Mouse (Mus musculus) G1E (cell line): ENCODE results near the gene Ddx39b. TPM values are rescaled to one million over a fixed set of nuclear protein-coding genes. Genes with fewer than 3 reads are reported as not detected.

Source experiments
- ATAC-seq: 2 replicates; pipeline ENCODE4 v1.8.0; 2016; ENCODE audit warnings: mild to moderate bottlenecking; ENCODE audit not compliant: insufficient number of reproducible peaks, poor library complexity, low FRiP score, severe bottlenecking; ENCODE audit errors: extremely low read depth
- DNase-seq: peaks from one replicate; pipeline ENCODE4 v3.0.0; 2012; ENCODE audit warnings: low spot score
- H3K27me3 ChIP-seq: 2 replicates; pipeline ENCODE4 v1.6.1; 2012; ENCODE audit warnings: mild to moderate bottlenecking, low read length, inconsistent platforms; ENCODE audit not compliant: insufficient read depth
- H3K36me3 ChIP-seq: replicated peaks from 2 replicates; pipeline ENCODE3; 2012; ENCODE audit warnings: mild to moderate bottlenecking, inconsistent platforms
- H3K4me1 ChIP-seq: 2 replicates; pipeline ENCODE4 v1.6.1; 2012; ENCODE audit warnings: low read depth, low read length, inconsistent platforms, mixed read lengths; ENCODE audit not compliant: insufficient read depth
- H3K4me3 ChIP-seq: 2 replicates; pipeline ENCODE4 v1.5.1; 2012; ENCODE audit warnings: low read depth, mild to moderate bottlenecking, inconsistent platforms, low read length, moderate library complexity, mixed read lengths
- H3K9me3 ChIP-seq: replicated peaks from 2 replicates; pipeline ENCODE4 v1.6.1; 2012; ENCODE audit warnings: inconsistent platforms
- CTCF ChIP-seq: IDR thresholded peaks from 2 replicates; pipeline ENCODE4 v1.5.1; 2012; ENCODE audit warnings: low read depth, low read length, inconsistent platforms, mixed read lengths
- GATA1 ChIP-seq: IDR thresholded peaks from 2 replicates; pipeline ENCODE4 v1.6.1; 2012; ENCODE audit warnings: borderline replicate concordance, low read length, inconsistent platforms, mixed read lengths
- GATA2 ChIP-seq: IDR thresholded peaks from 2 replicates; pipeline ENCODE4 v1.6.1; 2012; ENCODE audit warnings: low read depth, low read length, inconsistent platforms, borderline replicate concordance
- POLR2AphosphoS5 ChIP-seq: IDR thresholded peaks from 2 replicates; pipeline ENCODE4 v1.6.1; 2012; ENCODE audit warnings: low read depth, low read length, inconsistent platforms; ENCODE audit not compliant: insufficient replicate concordance
- TAL1 ChIP-seq: conservative IDR thresholded peaks from 2 replicates; pipeline ENCODE4 v1.6.1; 2012; ENCODE audit warnings: low read depth, low read length, inconsistent platforms, mixed read lengths
- polyA plus RNA-seq: library from polyadenylated mRNA; stranded (reverse); fragments of >175 nt; gene quantifications from 2 replicates; pipeline ENCODE4 v1.2.3, GENCODE M21; 2012
- total RNA-seq, 2 experiments: library from RNA; stranded (forward) in 1 of 2; stranded (reverse) in 1 of 2; fragments of 200-1000 nt in 1 of 2; fragments of >200 nt in 1 of 2; fragmentation: Nextera tagmentation in 1 of 2; gene quantifications; 2 replicates each; pipeline ENCODE4 v1.2.3; 2014 to 2017

Ddx39b gene
- total and polyA plus RNA-seq, 3 experiments = 174 to 424 (median 362) TPM

GRCm38 (mm10) chr17:35258492-35259478 lies 17.2 kb downstream of the Ddx39b start:
- ATAC-seq = peak; percentile 58
- Histone ChIP-seq H3K9me3 (no peaks in the 10 kb centered on the region), H3K27me3 (no peaks in the 10 kb centered on the region), H3K4me1 (peaks cover 44% of the 10 kb centered on the region), H3K36me3 (peaks cover 11% of the 10 kb centered on the region), H3K4me3 (peak overlapping the region; percentile 69; the same call in 1 of the 2 replicates)
- peak; percentile 60 for DNase-seq
- TF ChIP-seq CTCF = no peak
- TF ChIP-seq GATA1 = no peak
- TF ChIP-seq POLR2AphosphoS5 = no peak
- no peak for TF ChIP-seq TAL1
- TF ChIP-seq GATA2 = no peak

DNA sequence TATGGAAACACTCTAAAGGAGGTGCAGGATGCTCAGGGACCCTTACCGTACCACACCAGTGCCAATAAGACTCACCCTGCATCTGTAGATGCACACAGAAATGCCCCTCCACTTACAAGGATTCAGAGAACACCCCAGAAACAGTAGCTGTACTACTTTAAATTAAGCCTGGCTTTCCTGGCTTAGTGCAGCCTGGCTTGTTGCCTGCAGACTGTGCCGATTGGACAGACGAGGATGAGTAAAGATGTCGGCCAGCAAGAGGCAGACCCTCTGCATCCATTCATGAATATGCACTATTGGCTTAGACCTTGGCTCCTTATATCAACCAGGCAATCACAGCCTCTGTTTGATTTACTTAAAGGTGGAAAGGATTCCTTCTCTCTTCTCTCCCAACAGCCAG lies 18.1 kb downstream of the Ddx39b start:
- DNase-seq (no peak), ATAC-seq (no peak)
- no peak overlapping the region for H3K4me3 ChIP-seq
- TF ChIP-seq POLR2AphosphoS5 (no peak), TAL1 (no peak), GATA1 (no peak), GATA2 (no peak), CTCF (no peak)
- H3K4me1 ChIP-seq = peaks cover 43% of the 10 kb centered on the region
- H3K9me3 ChIP-seq = no peaks in the 10 kb centered on the region
- peaks cover 10% of the 10 kb centered on the region for H3K36me3 ChIP-seq
- no peaks in the 10 kb centered on the region for H3K27me3 ChIP-seq

- peaks cover 24% of the 10 kb centered on the region for H3K36me3 ChIP-seq
- TF ChIP-seq GATA1 (no peak), GATA2 (no peak), CTCF (no peak)
- H3K4me1 ChIP-seq = peaks cover 47% of the 10 kb centered on the region
- no peaks in the 10 kb centered on the region for H3K27me3 ChIP-seq
- DNase-seq = no peak
- no peak overlapping the region for H3K4me3 ChIP-seq
- no peak for ATAC-seq
- H3K9me3 ChIP-seq = no peaks in the 10 kb centered on the region
These were observed 20.1 kb downstream of the Ddx39b start for GRCm38 (mm10) chr17:35261651-35262050.

- DNase-seq (peak; percentile 99), ATAC-seq (peak; percentile 89)
- H3K27me3 ChIP-seq = no peaks in the 10 kb centered on the region
- peaks cover 33% of the 10 kb centered on the region for H3K36me3 ChIP-seq
- H3K9me3 ChIP-seq = no peaks in the 10 kb centered on the region
- TF ChIP-seq TAL1 = no peak
- no peak for TF ChIP-seq GATA1
- TF ChIP-seq GATA2 = no peak
- TF ChIP-seq CTCF = no peak
- TF ChIP-seq POLR2AphosphoS5 = no peak
- peaks cover 40% of the 10 kb centered on the region for H3K4me1 ChIP-seq
- H3K4me3 ChIP-seq = peak within 1 kb of the TSS; percentile 88
These were observed 21.3 kb downstream of the Ddx39b start, which contains the start of gene H2-D1 for GRCm38 (mm10) chr17:35262664-35263522. Gene H2-D1, plus strand, starts transcription at chr17:35262730.

DNA sequence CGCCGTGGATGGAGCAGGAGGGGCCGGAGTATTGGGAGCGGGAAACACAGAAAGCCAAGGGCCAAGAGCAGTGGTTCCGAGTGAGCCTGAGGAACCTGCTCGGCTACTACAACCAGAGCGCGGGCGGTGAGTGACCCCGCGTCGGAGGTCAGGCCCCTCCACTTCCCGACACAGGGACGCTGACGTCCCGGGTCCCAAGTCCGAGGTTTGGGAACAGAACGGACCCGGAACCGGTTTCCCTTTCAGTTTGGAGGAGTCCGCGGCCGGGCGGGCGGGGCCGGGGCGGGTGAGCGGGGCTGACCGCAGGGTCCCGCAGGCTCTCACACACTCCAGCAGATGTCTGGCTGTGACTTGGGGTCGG lies 22.0 kb downstream of the Ddx39b start:
- peak overlapping the region; percentile 88 for H3K4me3 ChIP-seq
- ATAC-seq = no peak
- H3K4me1 ChIP-seq = peaks cover 38% of the 10 kb centered on the region
- DNase-seq = no peak
- H3K36me3 ChIP-seq = peaks cover 35% of the 10 kb centered on the region
- no peaks in the 10 kb centered on the region for H3K27me3 ChIP-seq
- TF ChIP-seq TAL1 = no peak
- no peak for TF ChIP-seq GATA2
- TF ChIP-seq CTCF = no peak
- no peak for TF ChIP-seq POLR2AphosphoS5
- TF ChIP-seq GATA1 = no peak
- no peaks in the 10 kb centered on the region for H3K9me3 ChIP-seq
